Mouse (Mus musculus): ENCODE results near the gene Macc1. TPM values are rescaled to one million over a fixed set of nuclear protein-coding genes. Genes with fewer than 3 reads are reported as not detected.

Macc1 gene
- total RNA-seq, 1 experiment from 2014 or later, result not detected

GRCm38 (mm10) chr12:119387925-119388324 lies 73.9 kb downstream of the Macc1 start:
- no peak for DNase-seq

DNA sequence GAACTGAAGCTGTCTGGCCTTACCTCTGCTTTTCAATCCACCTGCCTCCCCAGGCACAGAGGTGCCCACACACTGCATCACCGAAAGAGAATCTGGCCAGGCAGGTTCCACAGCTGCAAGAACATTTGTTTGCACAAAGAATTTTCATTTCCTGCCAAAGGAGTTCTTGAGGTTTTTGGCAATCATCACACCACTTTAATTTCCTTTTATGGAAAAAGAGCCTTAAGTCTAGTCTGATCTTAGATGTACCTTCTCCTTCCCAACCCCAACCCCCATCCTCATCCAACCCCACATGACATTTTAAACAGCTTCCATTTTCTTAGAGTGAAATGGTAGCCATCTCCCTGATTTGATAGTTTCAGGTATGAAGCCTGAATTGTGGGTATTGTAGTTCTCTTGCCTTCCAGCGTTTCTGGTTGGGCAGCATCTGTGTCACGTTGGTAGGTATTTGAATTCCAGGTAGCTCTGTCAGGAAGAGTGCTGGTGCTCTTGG lies 76.2 kb downstream of the Macc1 start:
- DNase-seq, result no peak

DNA sequence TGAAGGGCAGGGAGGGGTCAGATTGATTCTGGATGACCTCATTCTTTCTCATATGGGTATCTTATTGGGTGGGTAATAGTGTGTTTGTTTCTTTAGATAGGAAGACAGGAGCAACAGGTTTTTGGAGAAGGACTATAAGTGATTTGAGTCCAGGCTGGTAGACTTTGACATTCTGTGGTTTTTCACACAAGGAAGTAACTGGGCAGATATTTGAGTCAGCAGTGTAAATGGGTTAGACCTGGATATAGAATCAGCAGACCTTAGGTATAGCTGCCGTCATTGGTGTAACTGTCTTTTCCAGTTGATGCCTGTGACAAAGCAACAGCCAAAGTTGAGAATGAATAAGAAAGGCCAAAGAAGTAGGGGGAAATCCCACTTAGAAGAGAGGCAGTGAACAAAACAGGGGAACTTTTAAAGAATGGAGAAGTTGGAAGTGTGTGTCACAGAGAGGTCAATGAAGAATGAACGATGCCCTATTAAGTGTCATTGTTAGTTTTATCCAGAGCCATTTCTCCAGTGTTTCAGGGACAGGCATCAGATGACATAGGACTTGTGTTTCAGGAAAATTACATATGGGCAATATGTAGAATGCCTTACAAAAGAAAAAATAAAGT lies 84.1 kb downstream of the Macc1 start:
- DNase-seq, result no peak

DNA sequence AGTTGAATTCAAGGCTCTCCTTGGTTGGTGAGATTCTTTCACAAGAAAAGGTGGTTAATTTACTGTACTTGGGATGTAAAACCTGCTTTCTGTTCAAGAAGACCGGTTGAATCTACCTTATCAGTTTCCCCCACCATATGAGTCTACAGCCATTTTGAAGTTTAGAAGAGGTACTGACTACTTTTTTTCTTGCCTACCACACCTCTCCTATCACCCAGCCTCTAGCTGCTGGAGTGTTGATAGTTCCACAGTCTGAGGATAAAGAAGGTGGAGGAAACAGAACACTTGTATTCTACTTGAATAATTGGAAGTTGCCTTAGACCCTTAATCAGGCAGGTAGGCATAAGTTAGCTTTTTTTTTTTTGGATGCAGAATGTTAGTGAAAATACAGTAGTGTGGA lies 88.2 kb downstream of the Macc1 start:
- DNase-seq, result no peak

DNA sequence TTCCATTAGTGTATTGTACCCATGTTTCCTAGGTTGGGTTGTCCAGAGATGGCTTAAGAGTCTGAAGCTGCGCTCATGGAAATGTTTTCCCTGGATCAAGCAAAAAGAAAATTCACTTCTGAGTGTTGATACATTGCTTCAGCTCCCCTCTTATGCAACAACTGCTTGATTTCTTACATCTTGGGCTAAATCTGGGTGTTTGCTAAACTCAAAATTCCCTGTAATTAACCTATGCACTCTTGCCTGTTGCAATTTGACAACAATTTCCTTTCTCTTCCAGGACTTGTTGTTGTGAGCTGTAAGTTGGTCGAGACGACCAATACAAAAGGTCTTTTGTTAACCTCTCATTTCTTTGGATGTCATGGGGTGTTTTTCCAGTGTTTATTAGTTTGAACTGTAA lies 88.7 kb downstream of the Macc1 start:
- no peak for DNase-seq

DNA sequence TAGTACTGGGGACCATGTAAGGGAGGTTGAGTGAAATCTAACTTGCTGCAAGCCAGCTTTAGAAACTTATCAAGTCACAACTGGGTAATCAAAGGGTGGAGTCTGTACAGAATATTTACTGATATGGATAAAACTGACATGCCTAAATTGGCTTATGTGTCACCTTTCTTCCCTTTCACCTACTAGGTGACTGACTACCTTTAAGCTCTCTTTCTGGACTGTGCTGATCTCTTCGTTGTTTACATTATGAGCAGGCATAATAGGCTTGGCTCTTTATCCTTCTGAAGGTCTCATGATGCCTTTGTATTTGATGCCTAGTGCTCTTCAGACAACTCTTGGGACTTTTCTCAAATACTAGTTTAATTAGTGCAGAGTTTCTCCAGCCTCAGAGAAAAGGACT lies 90.7 kb downstream of the Macc1 start:
- DNase-seq, result no peak

- no peak for DNase-seq
These were observed 96.5 kb downstream of the Macc1 start for GRCm38 (mm10) chr12:119410522-119410921.

DNA sequence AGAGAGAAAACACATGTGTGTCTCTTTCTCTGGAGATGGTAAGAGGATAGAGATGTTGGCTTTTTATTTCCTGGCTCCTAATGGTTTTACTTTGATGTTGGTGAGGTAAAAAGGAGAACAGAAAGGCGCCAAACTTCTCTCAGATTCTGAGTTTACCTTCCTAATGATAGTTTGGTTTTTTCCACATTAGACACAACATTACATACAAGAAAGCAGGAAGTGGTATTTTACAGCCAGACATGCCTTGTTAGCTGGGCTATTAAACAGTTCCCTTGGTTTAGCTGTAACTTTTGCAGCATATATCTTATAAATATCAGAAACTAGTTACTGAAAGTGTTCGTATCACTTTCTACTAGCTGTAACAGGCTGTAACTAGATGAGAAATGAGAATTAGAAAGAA lies 96.9 kb downstream of the Macc1 start:
- DNase-seq, result no peak

GRCm38 (mm10) chr12:119411982-119412381 lies 97.9 kb downstream of the Macc1 start:
- DNase-seq, result no peak

- DNase-seq, result no peak
These were observed 101.8 kb downstream of the Macc1 start for GRCm38 (mm10) chr12:119415900-119416299.

DNA sequence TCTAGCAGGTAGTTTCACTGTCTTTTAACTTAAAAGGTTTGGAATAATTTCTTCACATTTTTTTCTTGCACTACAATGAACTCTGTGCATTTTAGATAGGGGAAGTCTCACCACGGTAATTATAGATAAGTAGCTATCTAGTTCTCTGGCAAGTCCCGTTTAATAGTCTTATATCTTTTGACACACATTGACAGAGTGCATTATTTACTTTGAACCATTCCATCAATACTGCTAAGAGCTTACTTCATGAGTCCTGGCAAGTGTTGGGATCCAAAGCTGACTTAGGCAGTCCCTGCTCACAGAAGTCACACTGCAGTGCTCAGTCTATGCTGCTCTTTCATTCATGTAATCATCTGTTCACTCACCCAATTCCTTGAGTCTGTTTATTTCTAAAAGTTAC lies 111.7 kb downstream of the Macc1 start:
- no peak for DNase-seq

DNA sequence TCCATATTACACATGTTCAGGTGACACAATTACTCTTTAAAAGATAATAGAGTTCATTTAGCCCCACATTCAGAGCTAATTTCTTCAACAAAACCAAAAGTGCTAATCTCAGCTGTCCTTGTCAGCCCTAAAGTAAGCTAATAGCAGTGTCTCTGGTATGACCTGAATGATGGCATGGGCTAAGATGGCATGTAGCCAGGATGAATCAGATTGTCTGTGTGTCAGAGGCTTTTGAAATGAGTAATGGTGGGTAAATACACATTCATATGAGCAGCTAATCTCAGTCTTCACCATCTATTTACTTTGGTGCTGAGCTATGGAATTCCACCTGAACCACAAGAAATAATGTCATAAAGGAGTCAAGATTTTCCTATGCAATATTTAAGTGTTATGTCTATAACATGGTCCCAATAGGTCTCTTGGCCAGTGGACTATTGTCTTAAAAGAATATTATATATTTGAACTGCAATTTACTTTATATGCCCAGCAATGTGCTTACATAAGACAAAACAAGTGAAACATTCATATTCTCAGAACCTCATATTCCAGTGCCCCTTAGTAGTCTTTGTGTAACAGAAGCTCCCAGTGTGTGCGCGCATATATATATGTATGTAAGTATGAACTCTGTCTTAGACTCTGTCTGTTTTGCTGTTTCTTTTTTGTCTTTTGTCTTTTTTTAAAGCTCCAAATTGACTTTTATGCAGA lies 112.3 kb downstream of the Macc1 start:
- DNase-seq, result peak; percentile 31

DNA sequence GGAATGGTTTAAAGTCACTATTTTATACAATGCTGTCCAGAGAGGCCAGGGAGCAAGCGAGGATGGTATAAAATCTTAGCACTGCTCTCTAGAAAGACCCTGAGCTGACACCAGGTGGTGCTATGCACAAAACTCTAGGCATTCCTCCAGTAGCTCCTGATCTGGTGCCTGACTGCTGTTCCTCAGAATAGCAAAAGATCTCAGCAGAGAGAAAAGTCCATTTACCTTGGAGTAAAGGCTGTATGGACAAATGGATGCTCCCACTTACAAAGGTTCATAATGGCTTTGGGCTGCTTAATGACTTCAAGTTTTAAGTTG lies 112.8 kb downstream of the Macc1 start:
- DNase-seq, result peak; percentile 41

GRCm38 (mm10) chr12:119440720-119441119 lies 126.7 kb downstream of the Macc1 start:
- no peak for DNase-seq

DNA sequence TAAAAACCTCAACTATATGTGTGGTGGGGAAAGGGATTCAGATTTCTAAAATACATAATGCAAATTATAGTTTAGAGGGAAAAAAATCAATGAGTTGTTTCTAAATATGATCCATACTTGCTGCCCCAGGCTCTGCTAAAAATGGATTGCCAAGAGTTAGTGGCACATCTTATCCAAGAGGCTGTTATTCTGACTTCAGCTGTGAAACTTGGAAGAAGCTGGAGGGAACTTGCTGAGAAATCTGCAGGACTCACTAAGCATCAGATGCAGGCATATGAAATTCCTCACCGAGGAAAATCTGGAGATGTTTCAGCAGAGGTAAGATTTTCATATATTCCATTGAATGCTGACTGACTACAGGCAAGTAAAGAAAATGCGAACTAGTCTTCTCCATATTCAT lies 136.0 kb downstream of the Macc1 start:
- no peak for DNase-seq

DNA sequence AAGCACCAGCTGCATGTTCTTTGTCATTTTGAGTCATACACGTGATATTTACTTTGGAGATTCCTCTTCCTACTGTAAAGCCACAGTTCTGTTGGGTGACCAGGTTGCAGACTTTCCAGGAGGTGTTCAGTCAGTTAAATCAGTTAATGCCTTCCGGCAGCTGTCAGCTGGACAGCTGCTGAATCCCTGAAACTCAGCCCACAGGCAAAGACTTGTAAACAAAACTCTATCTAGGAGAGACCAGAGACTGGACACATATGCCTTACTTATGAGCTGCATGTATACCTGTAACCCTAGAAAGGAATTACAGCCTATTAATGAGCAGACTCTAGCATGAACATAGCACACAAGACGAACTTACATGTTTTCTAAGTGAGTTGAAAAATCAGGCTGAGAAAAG lies 137.2 kb downstream of the Macc1 start:
- DNase-seq, result no peak

DNA sequence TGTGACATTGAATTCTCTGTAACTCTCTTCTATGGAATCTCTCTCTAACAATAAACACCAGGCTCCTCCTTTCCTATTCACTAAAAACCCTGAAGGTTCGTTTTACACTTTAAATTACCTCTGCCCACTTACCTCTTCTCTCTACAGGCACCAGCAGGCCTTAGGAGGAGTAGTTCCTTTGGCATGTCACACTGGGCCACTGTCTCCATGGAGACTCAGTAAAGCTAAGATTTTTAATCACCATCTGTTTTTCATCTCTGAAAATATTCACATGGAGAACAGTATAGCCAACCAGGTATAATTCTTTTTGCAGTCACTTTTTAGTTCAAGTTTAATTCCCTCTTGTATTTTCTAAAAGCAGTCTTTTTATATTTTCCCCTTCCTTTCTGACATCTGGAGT lies 140.0 kb downstream of the Macc1 start:
- DNase-seq, result no peak

DNA sequence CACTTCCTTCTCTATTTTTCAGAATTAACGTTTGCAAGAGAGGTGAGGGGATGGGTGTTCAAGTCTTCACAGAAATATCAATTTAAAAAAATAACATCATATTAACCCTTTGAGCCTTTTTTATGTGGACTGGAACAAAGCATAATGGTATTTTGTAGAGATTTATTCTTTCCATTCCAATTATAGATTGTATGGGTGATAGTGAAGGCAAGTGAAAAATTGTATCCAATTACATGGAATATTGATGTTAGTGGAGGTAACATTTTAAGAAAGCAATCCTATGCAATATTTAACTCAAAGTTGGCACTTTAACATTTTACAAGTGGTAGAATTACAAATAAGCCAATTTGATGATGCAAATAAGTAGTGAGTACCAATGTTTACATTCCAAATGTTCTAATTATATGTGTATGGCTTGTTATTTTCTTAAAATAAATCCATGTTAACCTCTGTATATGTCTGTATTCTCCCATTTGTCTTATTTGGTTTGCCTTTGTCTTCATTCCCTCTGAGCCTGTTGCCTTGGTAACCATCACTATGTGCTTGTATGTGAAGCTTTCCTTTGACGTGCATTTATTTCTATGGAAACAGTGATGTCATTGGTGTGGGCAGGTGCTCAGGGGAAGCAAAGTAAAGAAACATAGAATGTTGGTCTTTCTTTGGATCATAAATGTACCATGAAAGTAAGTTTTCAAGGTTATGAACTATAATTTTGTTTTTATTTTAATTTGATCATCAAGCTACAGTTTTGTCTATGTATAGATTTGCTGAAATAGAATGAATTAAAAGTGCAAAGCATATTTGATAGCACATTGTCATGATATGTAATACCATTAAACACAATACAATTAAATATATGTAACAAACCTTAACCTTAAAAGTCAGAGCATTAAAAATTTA lies 150.2 kb downstream of the Macc1 start:
- no peak for DNase-seq

DNA sequence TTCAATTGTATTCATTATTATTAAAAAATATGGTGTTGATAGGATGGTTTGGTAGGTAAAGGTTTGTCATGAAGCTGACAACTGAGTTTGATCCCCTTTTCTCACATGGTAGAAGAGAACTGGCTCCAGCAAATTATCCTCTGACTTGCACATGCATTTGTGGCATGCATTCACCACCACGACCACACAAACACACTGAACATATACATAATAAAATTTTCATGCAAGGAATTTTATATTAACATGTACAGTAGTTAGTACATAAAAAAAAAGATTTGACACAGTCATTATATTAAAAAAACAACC lies 150.8 kb downstream of the Macc1 start:
- no peak for DNase-seq

DNA sequence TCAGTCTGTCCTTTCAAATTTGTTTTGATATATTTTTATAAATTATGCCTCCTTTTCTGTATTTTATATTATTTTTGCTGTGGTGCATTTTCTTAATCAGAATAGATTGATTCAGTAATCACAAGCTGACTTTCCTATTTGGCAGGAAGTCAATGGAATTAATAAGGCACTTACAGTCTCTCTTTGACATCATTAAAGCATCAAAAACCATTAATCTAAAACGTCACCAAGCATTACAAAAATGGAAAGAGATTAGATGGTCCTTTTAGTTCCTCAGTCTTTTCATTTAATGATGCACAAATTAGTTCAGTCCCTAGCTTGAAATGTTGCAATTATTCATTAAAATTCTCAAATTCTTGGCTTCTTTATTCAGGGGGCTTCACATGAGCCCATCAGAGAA lies 153.6 kb downstream of the Macc1 start:
- no peak for DNase-seq

- no peak for DNase-seq
These were observed 156.2 kb downstream of the Macc1 start for GRCm38 (mm10) chr12:119470260-119470659.

GRCm38 (mm10) chr12:119483296-119483695 lies 169.2 kb downstream of the Macc1 start:
- DNase-seq, result no peak

DNA sequence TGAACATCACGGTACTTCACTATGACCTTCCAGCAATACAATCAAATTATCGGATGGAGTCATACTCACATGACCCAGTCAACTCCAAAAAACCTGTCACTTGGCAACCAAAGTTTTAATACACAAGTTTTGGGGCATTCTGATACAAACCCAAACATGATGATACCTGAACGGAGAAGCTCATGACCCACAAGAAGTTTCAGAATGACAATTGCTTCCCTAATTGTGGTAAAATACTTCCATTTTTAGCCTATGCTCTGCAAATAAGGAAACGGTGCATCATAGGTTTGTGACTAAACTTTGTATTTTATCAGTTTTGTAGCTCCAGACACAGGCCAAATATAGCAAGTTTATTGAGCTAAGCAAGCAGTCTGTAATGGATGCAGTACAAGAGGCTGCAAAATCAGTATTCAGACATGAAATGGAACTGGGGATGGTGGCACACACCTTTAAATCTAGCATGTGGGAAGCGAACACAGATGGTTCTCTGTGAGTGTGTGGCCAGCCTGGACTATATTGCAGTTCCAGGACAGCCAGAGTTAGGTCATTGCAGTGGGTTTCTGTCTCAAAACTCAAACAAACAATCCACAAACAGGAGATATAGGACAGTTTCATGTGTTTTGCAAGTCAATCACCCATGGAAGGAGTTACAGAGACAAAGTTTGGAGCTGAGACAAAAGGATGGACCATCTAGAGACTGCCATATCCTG lies 170.0 kb downstream of the Macc1 start:
- DNase-seq, result no peak
